Mouse (Mus musculus) heart, postnatal 0 days (tissue): ENCODE data around the gene Akap6. TPM values are rescaled to one million over a fixed set of nuclear protein-coding genes. Genes with fewer than 3 reads are reported as not detected.
A peak's percentile ranks its signal among the peaks of the same experiment; 100 is the strongest.

Experiments
- ATAC-seq: fragments of 200-750 bp; cut with Nextera tagmentation; 2 replicates; pipeline ENCODE4 v1.8.0; 2017; ENCODE audit warnings: low read depth, moderate number of reproducible peaks, moderate library complexity; ENCODE audit not compliant: insufficient read depth
- DNase-seq: peaks from one replicate; pipeline ENCODE4 v3.0.0-alpha.2; 2016; ENCODE audit warnings: low spot score
- H3K27ac ChIP-seq: fragments of 300-500 bp; sonication (generic); 2 replicates; pipeline ENCODE4 v1.5.1; 2014; ENCODE audit warnings: low read depth, mild to moderate bottlenecking
- H3K27me3 ChIP-seq: fragments of 300-500 bp; sonication (generic); 2 replicates; pipeline ENCODE4 v1.6.1; 2014; ENCODE audit warnings: low read length, mixed read lengths; ENCODE audit not compliant: control insufficient read depth, insufficient read depth
- H3K36me3 ChIP-seq: fragments of 300-500 bp; sonication (generic); replicated peaks from 2 replicates; pipeline ENCODE4 v1.6.1; 2014; ENCODE audit warnings: low read length, mixed read lengths; ENCODE audit not compliant: control insufficient read depth, insufficient read depth
- H3K4me1 ChIP-seq: fragments of 300-500 bp; sonication (generic); 2 replicates; pipeline ENCODE4 v1.6.1; 2014; ENCODE audit warnings: antibody characterized with exemption; ENCODE audit not compliant: control insufficient read depth, insufficient read depth
- H3K4me2 ChIP-seq: fragments of 300-500 bp; sonication (generic); 2 replicates; pipeline ENCODE4 v1.6.1; 2014; ENCODE audit warnings: low read depth, mild to moderate bottlenecking, low read length, moderate library complexity
- H3K4me3 ChIP-seq: fragments of 300-500 bp; sonication (generic); 2 replicates; pipeline ENCODE4 v1.5.1; 2014; ENCODE audit warnings: low read depth, low read length
- H3K9ac ChIP-seq: fragments of 300-500 bp; sonication (generic); replicated peaks from 2 replicates; pipeline ENCODE4 v1.6.1; 2014; ENCODE audit warnings: low read depth, low read length, mixed read lengths
- H3K9me3 ChIP-seq: fragments of 300-500 bp; sonication (generic); replicated peaks from 2 replicates; pipeline ENCODE4 v1.6.1; 2016; ENCODE audit warnings: low read length; ENCODE audit not compliant: control insufficient read depth
- CTCF ChIP-seq: IDR thresholded peaks from 2 replicates; pipeline ENCODE4 v1.5.1; 2016; ENCODE audit warnings: antibody characterized with exemption, control low read depth, low read depth
- EP300 ChIP-seq: IDR thresholded peaks from 2 replicates; pipeline ENCODE4 v1.6.1; 2016; ENCODE audit warnings: antibody characterized with exemption, low read depth
- WGBS: fragments of 180-500 bp; shearing (Covaris S2); extraction: QIAGEN DNeasy Blood & Tissue Kit; methylation state at CpG from one replicate; pipeline ENCODE4 v1.1.7; 2014; 5-methylcytosine and 5-hydroxymethylcytosine counted together
- polyA plus RNA-seq: library from polyadenylated mRNA; unstranded; fragments of >200 nt; fragmentation: Nextera tagmentation; extraction: Ambion mirVana; gene quantifications from 2 replicates; pipeline ENCODE4 v1.2.1, GENCODE M21; 2015
- total RNA-seq: library from RNA; depleted of rRNA; stranded (reverse); fragments of >200 nt; gene quantifications from 2 replicates; pipeline ENCODE4 v1.2.3, GENCODE M21; 2014; ENCODE audit warnings: low replicate concordance

The Akap6 gene
- total and polyA plus RNA-seq, 2 experiments from 2014 or later, result 10.3 to 53.2 TPM

DNA sequence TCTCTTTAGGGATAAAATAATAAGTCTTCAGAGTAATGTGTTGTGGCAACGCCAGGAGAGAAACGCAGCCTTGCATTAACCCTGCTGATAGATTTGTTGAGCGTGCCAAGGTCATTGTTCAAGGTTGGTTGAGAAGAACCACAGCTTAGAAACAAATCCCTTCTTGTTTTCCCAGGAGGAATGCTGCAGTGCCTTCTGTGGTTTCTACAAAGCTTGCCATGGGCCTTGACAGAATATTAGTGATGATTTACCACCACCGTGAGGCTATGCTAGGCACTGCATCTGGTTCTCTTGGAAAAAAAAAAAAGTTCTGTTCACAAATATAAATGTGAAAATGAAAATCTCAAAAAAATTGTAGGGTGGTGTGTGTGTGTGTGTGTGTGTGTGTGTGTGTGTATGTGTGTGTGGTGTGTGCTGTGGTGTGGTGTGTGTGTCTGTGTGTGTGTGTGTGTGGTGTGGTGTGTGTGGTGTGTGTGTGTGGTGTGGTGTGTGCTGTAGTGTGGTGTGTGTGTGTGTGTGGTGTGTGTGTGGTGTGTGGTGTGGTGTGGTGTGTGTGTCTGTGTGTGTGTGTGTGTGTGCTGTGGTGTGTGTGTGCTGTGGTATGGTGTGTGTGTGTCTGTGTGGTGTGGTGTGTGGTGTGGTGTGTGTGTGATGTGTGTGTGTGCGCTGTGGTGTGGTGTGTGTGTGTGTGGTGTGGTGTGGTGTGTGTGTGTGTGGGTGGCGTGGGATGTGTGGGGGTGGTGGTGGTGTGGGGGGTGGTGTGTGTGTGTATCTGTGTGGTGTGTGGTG lies 196.7 kb downstream of the Akap6 start:
- peak; percentile 84 for TF ChIP-seq CTCF
- no peak; the same call in 1 of the 2 replicates for TF ChIP-seq EP300
- DNase-seq (peak; percentile 87), ATAC-seq (peak; percentile 69)
- H3K9ac ChIP-seq, result no peak overlapping the region
- H3K4me3 ChIP-seq, result no peak overlapping the region
- no peak overlapping the region for H3K4me2 ChIP-seq
- H3K4me1 ChIP-seq, result peaks cover 20% of the 10 kb centered on the region; the same call in 1 of the 2 replicates
- H3K27ac ChIP-seq, result peak overlapping the region; percentile 35
- H3K27me3 ChIP-seq, result no peaks in the 10 kb centered on the region
- WGBS, result 24% methylated on average over 5 of the region's 6 CpGs
- no peaks in the 10 kb centered on the region for H3K9me3 ChIP-seq
- H3K36me3 ChIP-seq, result no peaks in the 10 kb centered on the region; the same call in 1 of the 2 replicates

DNA sequence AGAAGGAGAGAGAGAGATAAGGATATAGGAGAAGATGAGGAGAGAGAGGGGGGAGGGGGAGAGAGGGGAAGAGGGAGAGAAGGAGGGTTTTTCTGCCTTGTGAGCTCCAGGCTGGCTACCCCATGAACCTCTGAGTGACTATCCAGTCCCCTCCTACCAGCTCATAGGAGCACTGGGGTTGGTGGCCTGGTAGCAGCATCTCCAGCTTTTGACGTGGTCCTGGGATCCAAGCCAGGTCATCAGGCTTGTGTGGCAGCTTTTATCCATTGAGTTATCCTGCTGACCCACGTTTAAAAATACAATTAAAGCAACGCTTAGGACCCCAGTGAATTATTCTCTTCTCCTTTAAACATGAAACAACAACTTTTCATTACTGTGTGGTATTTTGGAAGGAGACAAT lies 197.6 kb downstream of the Akap6 start:
- Histone ChIP-seq H3K27me3 (no peaks in the 10 kb centered on the region), H3K9ac (no peak overlapping the region), H3K27ac (no peak overlapping the region), H3K9me3 (no peaks in the 10 kb centered on the region), H3K4me1 (peaks cover 25% of the 10 kb centered on the region), H3K4me3 (no peak overlapping the region), H3K36me3 (no peaks in the 10 kb centered on the region; the same call in 1 of the 2 replicates), H3K4me2 (no peak overlapping the region)
- no peak for TF ChIP-seq EP300
- no peak for TF ChIP-seq CTCF
- 13% methylated on average over 3 of the region's 3 CpGs for WGBS
- ATAC-seq (peak; percentile 51; the same call in 1 of the 2 replicates), DNase-seq (peak; percentile 52)

DNA sequence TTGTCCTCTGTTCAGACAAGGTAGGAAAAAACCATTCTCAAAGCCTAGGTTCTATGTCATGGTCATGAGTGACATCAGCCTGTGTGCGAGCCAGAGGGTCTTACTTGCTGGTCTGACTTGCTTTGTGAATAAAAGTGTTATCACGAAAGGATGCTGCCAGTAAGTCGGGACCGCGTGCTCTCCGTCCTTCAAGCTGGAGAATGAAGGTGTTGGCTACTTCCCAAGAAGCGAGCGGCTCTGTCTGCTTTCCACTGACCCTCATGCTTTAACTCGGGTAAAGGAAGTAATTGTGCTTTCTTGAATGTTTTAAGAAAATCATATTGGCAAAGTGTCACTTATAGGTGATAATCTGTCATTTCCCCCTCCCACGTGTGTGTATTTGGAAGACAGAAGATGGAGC lies 198.9 kb downstream of the Akap6 start:
- TF ChIP-seq EP300 (no peak), CTCF (no peak)
- no peaks in the 10 kb centered on the region for H3K27me3 ChIP-seq
- 25% methylated on average over 10 of the region's 10 CpGs for WGBS
- ATAC-seq (no peak), DNase-seq (no peak)
- no peak overlapping the region for H3K9ac ChIP-seq
- H3K4me1 ChIP-seq, result peaks cover 22% of the 10 kb centered on the region
- H3K4me2 ChIP-seq, result no peak overlapping the region
- H3K4me3 ChIP-seq, result no peak overlapping the region
- H3K36me3 ChIP-seq, result no peaks in the 10 kb centered on the region; the same call in 1 of the 2 replicates
- H3K27ac ChIP-seq, result 0 out of 2 replicates have a peak overlapping the region, but pooled peaks have one; percentile 3
- no peaks in the 10 kb centered on the region for H3K9me3 ChIP-seq

DNA sequence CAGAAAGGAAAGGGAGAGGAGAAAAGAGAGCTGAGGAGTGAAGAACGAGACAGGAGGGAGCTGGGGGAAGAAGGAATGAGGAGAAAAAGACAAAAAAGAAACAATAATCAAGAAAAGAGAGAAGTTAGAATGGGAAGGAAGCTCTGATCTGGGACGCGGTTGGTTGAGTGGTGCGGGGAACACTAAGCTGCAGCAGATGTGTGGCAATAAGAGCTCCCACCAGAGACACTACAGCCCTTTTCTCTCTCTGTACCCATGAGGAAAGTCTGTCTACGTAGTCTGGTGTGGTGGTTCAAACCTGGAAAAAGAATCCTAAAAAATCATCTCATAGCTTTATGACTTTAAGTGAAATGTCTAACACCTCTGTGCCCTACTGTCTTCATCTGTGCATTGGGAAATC lies 204.9 kb downstream of the Akap6 start:
- Histone ChIP-seq H3K4me1 (peaks cover 4% of the 10 kb centered on the region; the same call in 1 of the 2 replicates), H3K4me3 (no peak overlapping the region), H3K27ac (no peak overlapping the region), H3K27me3 (no peaks in the 10 kb centered on the region), H3K36me3 (no peaks in the 10 kb centered on the region), H3K4me2 (no peak overlapping the region), H3K9me3 (no peaks in the 10 kb centered on the region), H3K9ac (no peak overlapping the region)
- WGBS, result 91% methylated on average over 5 of the region's 5 CpGs
- no peak for TF ChIP-seq CTCF
- TF ChIP-seq EP300, result no peak
- no peak for ATAC-seq
- no peak for DNase-seq

DNA sequence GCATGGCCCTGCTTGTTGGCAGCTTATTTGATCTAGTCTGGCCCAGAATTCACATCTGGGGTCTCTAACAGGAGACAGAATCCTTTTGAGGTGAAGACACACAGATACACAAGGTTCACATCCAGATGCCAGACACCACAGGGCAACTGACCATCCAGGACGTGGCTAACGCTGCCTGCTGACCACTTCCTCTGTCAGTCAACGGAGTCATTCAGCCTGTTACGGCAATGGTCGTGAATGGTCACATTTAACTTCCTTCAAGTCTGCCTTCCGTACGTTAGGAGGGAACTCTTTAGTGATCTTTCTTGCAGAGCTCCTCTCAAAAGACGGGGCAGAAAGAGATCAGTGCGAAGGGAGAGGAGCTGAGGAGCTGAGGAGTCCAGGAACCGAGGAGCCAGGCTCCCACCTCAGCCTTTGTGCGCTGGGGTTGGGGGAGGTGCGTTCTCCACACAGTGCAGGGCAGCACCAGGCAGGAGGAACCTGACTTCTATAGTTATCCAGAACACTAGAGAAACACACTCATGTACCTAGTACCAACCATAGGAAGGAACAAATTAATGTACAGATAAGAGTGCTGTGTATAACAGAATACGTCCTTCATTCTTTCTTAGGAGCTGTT lies 209.4 kb downstream of the Akap6 start:
- no peak for ATAC-seq
- TF ChIP-seq EP300 (no peak), CTCF (no peak)

More for the DNA sequence above, 209.4 kb downstream of the Akap6 start:
- peaks cover 8% of the 10 kb centered on the region for H3K36me3 ChIP-seq
- 62% methylated on average over 13 of the region's 13 CpGs for WGBS
- no peak overlapping the region for H3K9ac ChIP-seq
- H3K9me3 ChIP-seq, result no peaks in the 10 kb centered on the region
- H3K4me1 ChIP-seq, result no peaks in the 10 kb centered on the region
- no peaks in the 10 kb centered on the region for H3K27me3 ChIP-seq
- H3K4me3 ChIP-seq, result no peak overlapping the region
- H3K4me2 ChIP-seq, result no peak overlapping the region
- no peak overlapping the region for H3K27ac ChIP-seq
- no peak for DNase-seq
